Mouse (Mus musculus): ENCODE results near the gene Dnttip1.
A peak's percentile ranks its signal among the peaks of the same experiment; 100 is the strongest.

- TF ChIP-seq POLR2A (IDR thresholded peaks at IDR 0.05; ENCODE audit: extremely low read depth, insufficient read depth, low read length) = no peak
- peak; percentile 88 for TF ChIP-seq CTCF (IDR thresholded peaks at IDR 0.05; ENCODE audit: extremely low read depth, insufficient read depth, low read length)
These were observed 48.5 kb downstream of the Dnttip1 start for GRCm38 (mm10) chr2:164794293-164794692.

Measured in cortical plate, adult 2 months (tissue).